Mouse (Mus musculus): ENCODE results near the gene Ms4a4c. TPM values are rescaled to one million over a fixed set of nuclear protein-coding genes. Genes with fewer than 3 reads are reported as not detected.

Gene Ms4a4c
- 10 to 100 TPM; 61.4 to 84.8 TPM for polyA plus RNA-seq (2017; shearing (Covaris generic))

- no peak for ATAC-seq
Observed at GRCm38 (mm10) chr19:11404527-11404926, at the start of gene Ms4a4c. Ms4a4c (plus strand) TSS chr19:11404770.

DNA sequence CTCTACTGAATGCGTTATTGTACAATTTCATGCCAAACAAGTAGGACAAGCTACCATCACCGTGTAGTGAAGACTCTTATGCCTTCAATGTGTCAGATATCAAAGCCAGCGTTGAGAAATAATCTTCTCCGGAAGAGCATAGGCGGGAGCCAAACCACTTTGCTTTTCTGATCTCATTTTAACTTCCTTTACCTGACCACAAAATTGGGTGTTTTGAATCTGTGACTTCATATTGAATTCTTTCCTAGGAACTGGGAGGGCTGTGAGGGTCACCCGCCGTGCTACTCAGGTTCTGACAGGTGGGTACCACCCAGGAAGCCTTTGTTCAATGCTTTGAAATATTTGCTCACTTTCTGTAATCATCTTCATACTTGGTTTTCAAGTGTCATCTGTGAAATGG, 48.8 kb upstream of the Ms4a4c start:
- ATAC-seq: peak; percentile 87

DNA sequence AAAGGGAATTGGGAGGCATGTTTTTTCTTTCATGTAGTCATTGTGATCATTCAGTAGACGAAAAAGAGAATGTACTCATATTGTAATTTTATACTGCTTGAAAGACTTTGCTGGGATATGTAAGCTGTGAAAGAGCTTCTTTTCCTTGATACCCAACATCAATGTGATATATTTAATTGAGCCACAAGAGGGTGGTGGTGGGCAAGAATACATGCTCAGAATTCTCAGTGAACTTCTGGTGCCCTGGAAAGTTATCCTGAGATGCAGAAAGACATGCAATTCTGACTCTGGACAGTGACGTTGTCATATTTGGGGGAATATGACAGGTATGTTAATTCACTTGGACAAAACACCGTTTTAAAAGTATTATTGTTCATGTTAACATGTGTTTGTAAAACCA, 44.5 kb upstream of the Ms4a4c start:
- peak; percentile 32 for ATAC-seq

DNA sequence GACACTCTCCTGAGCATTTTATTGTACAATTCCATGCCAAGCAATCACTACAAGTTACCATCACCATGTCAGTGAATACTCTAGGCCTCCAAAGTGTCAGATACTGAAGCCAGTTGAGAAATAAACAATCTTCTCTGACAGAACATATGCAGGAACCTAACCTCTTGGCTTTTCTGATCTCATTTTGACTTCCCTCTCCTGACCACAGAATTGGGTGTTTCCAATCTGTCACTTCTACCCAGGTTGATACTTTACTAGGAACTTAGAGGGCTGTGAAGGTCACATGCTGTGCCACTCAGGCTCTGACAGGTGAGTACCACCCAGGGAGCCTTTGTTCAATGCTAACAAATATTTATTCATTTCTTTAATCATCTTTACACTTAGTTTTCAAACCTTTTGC, 42.6 kb upstream of the Ms4a4c start:
- peak; percentile 82 for ATAC-seq

GRCm38 (mm10) chr19:11368310-11368709, 36.3 kb upstream of the Ms4a4c start:
- ATAC-seq: no peak

DNA sequence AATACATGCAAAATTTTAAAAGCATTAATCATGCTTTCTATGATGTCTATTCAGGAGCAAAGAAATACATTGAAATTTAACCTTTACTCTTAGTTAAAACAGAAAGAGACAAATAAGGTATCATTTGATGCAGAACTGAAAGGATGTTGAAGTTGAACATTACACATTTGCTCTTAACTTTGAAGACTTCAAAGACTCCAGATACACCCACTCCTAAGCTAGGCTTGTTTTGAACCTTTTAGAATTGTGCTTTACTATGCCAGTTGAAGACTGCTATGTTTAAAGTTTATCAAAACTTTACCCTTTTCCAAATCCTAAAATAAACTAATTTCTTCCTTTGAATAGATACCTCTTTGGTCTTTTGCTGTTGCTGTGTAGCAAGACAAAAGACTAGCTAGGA, 33.4 kb upstream of the Ms4a4c start:
- ATAC-seq: peak; percentile 71

GRCm38 (mm10) chr19:11375273-11375672, 29.3 kb upstream of the Ms4a4c start, which contains the start of gene Ms4a4a:
Ms4a4a (plus strand) TSS chr19:11375523.
- ATAC-seq: no peak

- no peak for ATAC-seq
Observed at GRCm38 (mm10) chr19:11376399-11376798, 28.2 kb upstream of the Ms4a4c start.

GRCm38 (mm10) chr19:11387109-11387508, 17.5 kb upstream of the Ms4a4c start:
- ATAC-seq: peak; percentile 74

- peak; percentile 37 for ATAC-seq
Observed at GRCm38 (mm10) chr19:11387685-11388084, 16.9 kb upstream of the Ms4a4c start.

DNA sequence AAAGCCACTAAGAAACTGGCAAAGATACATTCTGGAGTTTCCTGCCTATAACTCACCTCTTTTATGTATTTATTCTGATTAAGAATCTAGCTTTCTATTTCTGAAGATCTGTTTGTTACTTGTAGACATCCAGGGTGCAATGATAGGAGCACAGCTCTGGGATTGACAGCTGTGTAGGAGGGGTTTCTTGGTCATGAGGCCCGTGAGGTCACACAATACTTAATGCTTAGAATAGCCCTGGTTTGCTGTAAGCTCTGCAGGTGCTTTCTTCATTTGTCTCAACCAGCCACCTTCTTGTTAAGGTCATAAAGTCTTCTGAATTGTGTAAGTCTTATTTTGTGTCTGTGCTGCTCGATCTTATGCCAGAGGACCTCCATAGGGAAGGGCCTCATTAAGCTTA, 15.6 kb upstream of the Ms4a4c start:
- ATAC-seq: no peak

GRCm38 (mm10) chr19:11395769-11396168, 8.8 kb upstream of the Ms4a4c start:
- ATAC-seq: peak; percentile 51

GRCm38 (mm10) chr19:11407428-11407827, 2.9 kb downstream of the Ms4a4c start:
- peak; percentile 66 for ATAC-seq

- ATAC-seq: peak; percentile 48
Observed at GRCm38 (mm10) chr19:11408591-11408990, 4.0 kb downstream of the Ms4a4c start.

GRCm38 (mm10) chr19:11411640-11412039, 7.1 kb downstream of the Ms4a4c start:
- ATAC-seq: peak; percentile 59

DNA sequence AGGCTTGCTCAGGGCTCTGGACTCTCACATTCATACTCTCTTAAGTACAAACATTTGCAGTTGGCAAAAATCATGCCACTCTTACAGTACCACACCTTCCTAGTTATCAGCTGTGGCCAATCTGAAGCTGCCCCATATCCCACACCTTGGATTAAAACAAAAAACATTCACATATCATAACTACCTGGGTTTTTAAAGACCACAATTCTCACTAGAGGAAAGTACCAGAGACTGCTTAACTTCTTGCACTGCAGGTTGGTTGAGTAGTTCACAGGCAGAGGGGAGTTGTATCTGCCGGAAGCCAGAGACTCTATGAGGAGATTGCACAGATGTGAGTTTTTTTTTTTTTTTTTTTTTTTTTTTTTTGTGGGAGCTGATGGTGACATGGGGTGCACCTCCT, 9.5 kb downstream of the Ms4a4c start:
- peak; percentile 53 for ATAC-seq

DNA sequence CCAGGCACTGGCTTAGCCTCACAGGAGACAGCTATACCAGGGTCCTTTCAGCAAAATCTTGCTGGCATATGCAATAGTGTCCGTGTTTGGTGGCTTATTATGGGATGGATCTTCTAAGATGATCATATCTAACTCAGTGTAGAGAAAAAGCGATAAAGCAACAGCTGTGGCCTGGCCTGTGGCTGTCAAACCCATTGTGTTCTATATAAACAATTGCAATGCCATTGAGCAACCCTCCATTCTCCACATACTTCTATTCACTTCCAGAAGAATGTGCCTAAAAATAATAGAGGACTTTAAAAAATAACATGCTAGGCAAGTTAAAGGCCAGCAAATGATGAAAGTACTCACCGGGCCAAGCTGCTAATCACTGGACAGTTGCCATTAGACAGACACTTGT, 11.0 kb downstream of the Ms4a4c start:
- ATAC-seq: no peak

GRCm38 (mm10) chr19:11418865-11419264, 14.3 kb downstream of the Ms4a4c start:
- peak; percentile 80 for ATAC-seq

GRCm38 (mm10) chr19:11431209-11431608, 26.6 kb downstream of the Ms4a4c start:
- ATAC-seq: peak; percentile 46

- peak; percentile 78 for ATAC-seq
Observed at GRCm38 (mm10) chr19:11435058-11435834, 30.7 kb downstream of the Ms4a4c start.

DNA sequence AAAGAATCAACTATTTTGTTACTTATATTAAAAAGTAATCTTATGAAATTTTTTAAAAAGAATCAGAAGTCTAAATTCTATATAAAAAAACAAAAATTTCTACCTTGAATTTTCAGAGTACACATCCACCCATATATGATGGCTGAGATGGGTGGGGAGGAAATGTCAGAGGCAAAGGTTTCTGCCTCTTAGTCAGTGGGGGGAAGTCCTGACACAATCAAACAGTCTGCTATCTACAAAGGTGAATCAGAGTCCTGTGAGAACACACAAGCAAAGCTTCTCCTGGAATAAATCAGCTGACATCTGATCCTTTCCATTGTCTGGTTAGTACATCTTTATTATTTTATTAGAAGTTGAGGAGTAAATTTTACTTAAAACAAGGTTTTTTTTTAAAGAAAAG, 38.8 kb downstream of the Ms4a4c start, which contains the start of gene Ms4a4b:
TSS of gene Ms4a4b (plus strand) at position 216 of the 400 bp plus-strand sequence.
- ATAC-seq: peak; percentile 71

GRCm38 (mm10) chr19:11443964-11444363, 39.4 kb downstream of the Ms4a4c start:
- no peak for ATAC-seq

GRCm38 (mm10) chr19:11447238-11447637, 42.7 kb downstream of the Ms4a4c start:
- peak; percentile 47 for ATAC-seq

DNA sequence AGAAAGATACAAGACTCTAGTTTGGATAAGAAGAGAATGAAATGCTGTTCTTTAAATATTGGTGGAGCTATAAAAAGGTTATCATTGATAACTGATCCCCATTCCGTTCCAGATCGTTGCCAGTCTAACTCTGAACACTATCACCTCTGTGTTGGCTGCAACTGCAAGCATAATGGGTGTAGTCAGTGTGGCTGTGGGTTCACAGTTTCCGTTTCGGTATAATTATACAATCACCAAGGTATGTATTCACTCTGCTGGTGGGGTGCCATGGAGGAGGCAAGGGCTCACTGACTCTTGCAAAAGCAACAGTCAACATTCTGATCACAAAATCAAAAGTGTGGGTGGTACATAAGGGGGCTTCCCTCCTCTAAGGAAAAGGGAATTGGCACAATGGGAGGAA, 54.5 kb downstream of the Ms4a4c start:
- peak; percentile 69 for ATAC-seq

All from CD4-positive, CD25-positive, alpha-beta regulatory T cell, adult 4 months (primary cell).